Mouse (Mus musculus): ENCODE measurements around the gene Slc38a10. TPM values are rescaled to one million over a fixed set of nuclear protein-coding genes. Genes with fewer than 3 reads are reported as not detected.
A peak's percentile ranks its signal among the peaks of the same experiment; 100 is the strongest.

Gene Slc38a10
- total RNA-seq, 2 experiments from 2014 or later, result 17.1 to 17.2 TPM

DNA sequence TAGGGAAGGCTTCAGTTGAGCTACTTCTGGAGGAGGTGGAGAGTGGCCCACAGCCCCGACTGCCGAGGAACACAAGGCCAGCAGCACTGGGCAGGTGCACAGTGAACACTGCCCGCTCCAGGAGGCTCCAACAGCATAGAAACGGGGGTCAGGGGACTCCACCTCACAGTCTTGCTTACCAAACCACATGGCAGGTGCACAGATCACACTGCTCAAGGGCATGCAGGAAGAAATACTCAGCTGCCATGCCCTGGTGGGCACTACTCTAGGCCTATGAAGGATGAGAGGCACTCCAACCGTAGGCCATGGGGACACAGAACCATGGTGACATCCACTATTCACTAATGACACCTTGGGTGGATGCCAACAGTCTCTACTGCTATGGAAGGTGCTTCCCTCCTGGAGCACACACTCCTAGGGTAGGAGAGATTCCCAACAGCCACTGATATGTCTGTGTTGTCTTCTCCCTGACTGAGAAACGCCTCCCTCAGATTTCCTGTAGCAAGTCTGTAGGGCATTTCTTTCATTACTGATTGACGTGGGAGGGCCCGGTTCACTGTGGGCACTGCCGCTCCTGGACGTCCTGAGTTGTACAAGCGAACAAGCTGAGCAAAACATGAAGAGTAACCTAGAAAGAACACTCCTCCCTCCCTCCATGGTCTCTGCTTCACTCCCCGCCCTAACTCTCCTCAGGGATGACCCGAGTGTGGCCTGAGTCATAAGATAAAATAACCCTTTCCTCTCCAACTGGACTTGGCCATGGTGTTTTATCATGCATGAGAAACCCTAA is 7.2 kb downstream of the Slc38a10 start:
- no peak for ATAC-seq (replicated peaks; ENCODE audit: low FRiP score, poor library complexity, severe bottlenecking)

DNA sequence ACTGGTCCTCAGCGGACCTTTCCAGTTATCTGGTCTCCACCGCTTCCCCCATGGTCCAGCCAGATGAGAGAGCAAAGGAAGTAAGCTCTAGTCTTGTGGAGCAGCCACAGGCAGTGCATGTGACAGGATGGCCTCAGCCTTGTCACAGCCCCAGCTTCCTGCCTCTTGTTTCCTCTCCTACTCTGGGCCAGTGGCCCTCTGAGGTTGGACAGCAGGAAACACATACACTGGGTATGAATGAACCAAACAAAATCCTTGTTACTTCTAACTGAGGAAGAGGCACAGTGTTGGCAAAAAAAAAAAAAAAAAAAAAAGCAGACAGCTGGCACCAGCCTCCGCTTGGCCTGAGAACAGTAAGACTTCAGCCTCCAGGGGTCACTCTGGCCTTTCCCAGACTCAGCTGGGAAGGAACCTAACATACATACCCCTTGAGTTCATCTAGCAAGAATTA is 8.5 kb downstream of the Slc38a10 start:
- no peak for ATAC-seq (replicated peaks; ENCODE audit: low FRiP score, poor library complexity, severe bottlenecking)

DNA sequence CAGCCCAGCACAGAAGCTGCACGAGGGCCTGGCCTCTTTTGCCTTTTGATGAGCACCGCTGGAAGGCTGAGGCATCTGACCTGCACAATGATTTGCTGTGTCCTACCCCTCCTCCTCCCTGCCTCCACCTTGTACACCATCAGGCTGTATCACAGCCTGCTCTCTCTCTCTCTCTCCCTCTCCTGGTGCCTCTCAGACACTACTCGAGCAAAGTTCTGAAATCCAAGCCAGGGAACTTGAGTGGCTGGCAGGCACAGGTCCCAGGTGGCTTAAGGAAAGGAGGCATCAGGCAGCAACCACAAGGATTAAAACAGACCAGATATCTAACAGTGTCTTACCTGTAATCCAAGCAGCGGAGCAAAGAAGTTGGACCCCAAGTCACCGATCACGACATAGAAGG is 10.9 kb downstream of the Slc38a10 start:
- no peak for ATAC-seq (replicated peaks; ENCODE audit: low FRiP score, poor library complexity, severe bottlenecking)

DNA sequence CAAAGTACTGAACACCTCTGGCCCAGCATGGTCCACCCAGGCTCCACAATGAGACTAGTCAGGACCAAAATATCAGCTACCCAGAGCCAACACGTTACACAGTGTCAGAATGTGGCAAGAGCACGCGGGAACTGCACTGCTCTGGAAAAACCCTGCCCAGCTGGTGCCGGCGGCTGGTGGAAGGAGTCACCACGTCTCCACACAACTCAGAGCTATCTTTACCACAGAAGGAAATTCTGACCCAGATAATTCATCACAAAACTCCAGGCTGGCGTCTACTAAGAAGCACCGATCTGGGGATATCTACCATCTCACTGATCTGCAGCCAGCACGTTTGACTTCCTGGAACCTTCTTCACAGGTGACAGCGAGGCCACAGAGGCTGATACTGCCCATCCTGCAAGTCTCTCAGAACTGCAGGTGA is 11.8 kb downstream of the Slc38a10 start:
- ATAC-seq (replicated peaks; ENCODE audit: low FRiP score, poor library complexity, severe bottlenecking), result no peak

DNA sequence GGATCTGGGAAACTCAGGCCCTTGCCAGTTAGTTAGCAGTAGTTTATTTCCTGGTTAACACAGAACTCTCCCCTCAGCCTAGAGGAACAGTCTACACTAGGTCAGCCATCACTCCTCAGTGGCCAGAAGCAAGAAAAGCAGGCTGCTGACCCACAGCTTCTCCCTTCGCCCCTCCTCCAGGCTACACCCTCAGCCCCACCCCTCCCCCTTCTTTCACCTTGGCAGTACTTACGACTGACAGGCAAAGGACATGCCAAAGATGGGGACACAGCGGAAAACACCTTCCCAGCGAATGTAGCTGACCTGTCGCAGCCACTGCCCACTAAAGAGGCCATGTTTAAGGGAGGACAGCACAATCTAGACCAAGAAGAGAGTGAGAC is 13.5 kb downstream of the Slc38a10 start:
- no peak for ATAC-seq (replicated peaks; ENCODE audit: low FRiP score, poor library complexity, severe bottlenecking)

DNA sequence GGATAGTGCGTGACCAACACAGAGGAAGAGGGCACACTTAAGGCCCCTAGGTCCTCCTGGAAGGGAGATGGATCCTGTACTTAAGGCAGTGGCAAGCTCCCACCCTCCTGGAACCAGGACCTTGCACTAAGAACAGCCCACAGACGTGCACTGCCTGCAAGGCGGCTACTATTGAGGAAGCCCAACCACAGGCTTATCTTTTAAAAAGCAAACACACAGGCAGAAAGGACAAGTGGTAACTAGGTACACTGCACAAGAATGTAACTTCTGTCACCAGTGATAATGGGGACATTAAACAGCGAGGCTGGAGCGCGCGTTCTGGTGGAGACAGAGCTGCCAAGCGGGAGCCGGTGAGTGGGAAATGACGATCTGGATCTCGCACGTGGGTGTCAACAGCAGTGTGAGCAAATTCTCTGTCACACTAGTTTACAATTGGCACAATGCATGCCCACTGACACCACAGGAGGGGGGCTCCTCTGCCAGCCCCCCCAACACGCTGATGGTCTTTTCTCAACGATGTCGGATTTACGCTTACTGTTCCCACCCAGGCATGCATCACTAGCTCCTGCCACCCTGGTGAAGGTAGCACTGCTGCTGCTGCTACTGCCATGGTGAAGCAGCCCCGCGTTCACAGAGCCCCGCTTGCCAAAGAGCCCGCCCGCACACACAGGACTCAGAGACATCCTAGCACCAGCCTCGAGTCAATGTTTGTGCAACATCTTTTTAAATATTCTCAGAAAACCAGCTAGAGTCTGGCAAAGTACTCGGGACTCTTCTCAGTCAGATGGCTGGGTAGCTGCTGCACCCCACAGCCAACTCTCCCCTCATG is 14.1 kb downstream of the Slc38a10 start:
- ATAC-seq (replicated peaks; ENCODE audit: low FRiP score, poor library complexity, severe bottlenecking), result peak; percentile 23; the same call in 1 of the 2 replicates

DNA sequence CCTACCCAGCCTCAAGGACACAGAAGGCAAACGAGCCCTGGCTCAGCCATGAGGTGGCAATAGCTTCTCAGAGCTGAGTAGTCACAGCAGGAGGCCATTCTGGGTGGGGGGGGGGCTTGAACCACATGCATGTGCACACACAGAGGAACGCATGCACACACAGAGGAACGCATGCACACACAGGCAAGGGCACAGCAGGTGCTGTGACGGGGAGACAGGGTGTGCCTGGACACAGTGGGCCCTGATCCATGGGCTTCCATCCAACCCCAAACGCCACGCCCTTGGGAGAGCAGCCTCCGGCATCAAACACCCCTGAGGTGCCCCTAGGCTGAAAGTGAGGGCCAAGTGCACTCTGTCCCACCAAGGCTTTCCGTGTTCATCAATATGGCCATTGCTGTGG is 15.0 kb downstream of the Slc38a10 start:
- peak; percentile 39; the same call in 1 of the 2 replicates for ATAC-seq (replicated peaks; ENCODE audit: low FRiP score, poor library complexity, severe bottlenecking)

DNA sequence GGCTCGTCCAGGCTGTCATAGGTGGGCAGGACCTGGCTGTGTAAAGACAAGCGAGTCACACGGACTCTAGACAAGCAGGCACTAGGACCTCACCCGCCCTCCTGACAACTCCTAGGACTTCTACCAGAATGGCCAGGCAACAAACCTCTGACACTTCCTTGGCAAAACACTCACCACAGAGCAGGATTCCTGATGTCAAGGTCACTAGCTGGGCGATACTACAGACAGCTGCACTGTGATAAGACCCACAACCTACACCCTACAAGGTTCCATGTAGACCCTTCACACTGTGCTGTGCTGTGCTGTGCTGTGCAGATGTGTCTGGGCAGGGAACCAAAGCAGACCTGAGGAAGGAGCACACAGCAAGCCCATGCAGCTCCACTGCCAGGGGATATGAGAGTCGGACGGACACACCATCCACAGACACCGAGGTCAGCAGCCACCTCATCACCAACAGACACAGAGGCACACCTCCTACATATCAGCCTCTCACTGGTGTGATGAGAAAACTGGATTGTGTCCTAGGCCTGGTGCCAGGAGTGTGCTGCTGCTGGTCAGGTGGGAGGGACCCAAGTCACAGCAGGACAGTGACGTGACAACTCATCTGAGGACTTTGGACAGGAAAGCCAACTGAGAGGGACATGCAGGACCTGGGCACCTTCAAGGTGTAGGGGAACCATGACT is 16.2 kb downstream of the Slc38a10 start:
- ATAC-seq (replicated peaks; ENCODE audit: low FRiP score, poor library complexity, severe bottlenecking), result no peak

DNA sequence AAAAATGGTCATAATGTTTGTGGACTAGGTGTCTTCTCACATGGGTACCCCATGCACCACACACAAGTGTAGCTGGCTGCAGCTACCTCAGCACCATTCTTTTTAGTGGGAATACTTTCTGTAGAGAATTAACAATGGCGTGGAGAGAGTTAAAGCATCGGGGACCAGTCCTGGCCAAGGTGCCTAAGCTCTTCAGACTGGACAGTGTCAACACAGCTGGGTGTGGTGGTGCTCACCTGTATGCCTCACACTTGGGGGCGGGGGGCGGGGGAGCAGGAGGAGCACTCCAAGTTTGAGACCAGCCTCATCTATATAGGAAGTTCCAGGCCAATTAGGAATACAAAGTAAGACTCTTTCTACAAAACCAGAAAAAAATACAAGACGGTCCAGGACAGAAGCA is 17.0 kb downstream of the Slc38a10 start:
- ATAC-seq (replicated peaks; ENCODE audit: low FRiP score, poor library complexity, severe bottlenecking), result no peak

DNA sequence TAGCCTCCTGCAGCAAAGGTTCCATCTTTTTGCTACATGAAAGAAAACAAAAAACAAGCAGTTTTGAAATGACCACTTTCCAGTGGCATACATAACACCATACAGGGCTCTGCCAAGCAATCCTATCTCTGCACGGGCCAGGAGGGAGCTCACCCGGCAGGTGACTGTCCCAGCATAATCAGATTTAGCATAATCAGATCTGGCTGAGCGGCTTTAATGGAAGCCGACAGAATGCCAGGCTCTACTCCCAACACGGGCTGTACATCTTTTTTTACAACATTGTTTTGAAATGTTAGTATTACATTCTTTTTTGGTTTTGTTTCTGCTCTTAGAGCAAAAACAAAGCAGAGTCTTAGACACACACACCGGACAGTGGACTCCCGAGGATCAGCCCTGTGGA is 21.9 kb downstream of the Slc38a10 start:
- ATAC-seq (replicated peaks; ENCODE audit: low FRiP score, poor library complexity, severe bottlenecking), result no peak

DNA sequence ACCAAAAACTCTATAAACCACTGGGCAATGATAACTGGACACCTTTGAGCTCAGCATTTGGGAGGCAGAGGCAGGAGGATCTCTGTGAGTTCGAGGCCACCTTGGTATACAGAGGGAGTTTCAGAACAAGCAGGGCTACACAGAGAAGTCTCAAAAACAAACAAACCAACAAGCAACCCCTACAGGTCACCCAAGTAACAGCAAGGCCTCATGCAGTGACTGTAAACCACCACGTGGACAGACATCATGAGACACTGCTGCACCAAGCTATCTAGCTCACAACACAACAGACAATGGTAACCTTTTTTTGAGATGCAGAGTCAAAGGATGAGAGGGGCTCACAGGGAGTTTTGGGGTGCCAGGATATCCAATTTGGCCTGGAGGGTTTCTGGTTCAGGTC is 24.3 kb downstream of the Slc38a10 start:
- no peak for ATAC-seq (replicated peaks; ENCODE audit: low FRiP score, poor library complexity, severe bottlenecking)

DNA sequence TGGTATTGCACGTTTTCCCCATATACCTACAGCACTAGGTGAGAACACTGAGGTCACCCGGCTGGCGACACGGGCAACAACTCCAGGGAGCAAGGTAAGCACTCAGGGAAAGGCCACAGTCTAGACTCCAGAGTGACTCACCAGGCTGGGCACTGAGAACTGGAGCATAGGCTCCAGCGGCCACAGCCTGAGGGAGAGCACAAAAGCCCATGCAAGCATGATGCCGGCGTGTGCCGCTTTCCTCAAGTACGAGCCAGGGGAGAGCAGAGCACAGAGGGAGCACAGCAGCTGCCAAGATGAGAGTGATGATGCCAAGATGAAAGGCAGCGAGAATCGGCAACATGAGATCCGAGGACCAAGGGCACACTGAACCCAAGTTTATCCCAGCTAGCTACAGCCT is 29.0 kb downstream of the Slc38a10 start:
- ATAC-seq (replicated peaks; ENCODE audit: low FRiP score, poor library complexity, severe bottlenecking), result no peak

DNA sequence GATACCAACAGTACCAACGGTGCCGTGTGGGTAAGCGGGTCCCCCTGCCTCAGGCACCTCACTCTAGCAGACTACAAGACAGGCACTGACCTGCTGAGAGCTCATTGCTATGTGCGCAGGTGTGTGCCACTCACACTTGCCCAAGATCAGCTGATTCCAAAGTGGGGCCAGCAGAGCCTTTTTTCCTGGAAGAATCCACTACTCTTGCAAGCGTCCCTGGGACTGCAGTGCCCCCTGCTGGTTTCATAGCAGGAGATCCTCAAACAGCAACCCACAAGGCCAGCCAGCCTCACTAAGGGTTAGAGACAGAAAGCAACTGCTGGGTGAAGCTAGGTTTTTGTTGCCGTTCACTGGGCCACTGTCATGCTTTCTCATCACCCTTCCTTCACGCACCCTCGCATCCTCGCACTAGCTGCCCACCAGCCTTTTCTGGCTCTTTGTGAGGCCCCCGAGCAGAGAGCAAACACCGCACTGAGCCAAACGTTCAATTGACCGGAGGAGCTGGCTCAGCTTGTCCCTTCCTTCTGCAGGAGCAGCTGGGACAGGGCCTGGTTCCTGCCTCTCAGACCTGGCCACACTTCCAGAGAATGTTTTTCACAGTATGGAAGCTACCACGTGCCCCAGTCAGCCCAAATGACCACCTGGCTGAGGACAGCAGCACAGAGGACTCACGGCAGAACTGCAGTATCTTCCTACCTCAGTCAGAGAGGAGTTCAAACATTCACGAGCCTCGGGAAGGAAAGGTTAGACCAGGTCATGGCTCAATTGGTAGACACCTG is 30.3 kb downstream of the Slc38a10 start:
- ATAC-seq (replicated peaks; ENCODE audit: low FRiP score, poor library complexity, severe bottlenecking), result 0 out of 2 replicates have a peak, but pooled peaks have one; percentile 12

DNA sequence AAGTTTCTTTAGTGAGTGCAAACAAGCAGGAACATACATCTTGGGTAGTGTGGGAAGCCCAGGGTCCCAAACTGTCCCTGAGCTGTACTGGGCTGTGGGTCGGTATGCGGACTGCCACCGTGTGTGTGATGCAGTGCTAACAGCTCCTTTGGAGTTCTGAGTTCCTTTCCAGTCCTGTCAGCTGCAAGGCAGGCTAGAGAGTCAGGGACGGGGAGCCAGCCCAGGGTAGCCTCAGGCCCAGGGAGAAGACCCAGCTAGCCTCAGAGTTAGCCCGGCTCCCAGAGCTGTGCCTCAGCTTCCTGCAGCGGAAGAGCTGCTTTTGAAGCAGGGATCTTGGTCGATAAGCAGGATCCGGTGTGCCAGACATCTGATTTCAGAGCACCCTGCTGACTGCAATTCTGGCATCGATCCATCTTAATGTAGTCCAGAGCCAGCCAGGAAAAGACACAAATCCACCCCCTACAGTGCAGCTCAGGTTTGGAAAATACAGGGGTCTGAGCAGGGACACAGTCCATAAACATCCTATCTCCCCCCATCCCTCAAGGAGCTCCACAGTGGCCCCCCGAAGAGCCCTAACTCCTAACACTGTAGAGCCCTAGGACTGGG is 31.1 kb downstream of the Slc38a10 start:
- no peak for ATAC-seq (replicated peaks; ENCODE audit: low FRiP score, poor library complexity, severe bottlenecking)

DNA sequence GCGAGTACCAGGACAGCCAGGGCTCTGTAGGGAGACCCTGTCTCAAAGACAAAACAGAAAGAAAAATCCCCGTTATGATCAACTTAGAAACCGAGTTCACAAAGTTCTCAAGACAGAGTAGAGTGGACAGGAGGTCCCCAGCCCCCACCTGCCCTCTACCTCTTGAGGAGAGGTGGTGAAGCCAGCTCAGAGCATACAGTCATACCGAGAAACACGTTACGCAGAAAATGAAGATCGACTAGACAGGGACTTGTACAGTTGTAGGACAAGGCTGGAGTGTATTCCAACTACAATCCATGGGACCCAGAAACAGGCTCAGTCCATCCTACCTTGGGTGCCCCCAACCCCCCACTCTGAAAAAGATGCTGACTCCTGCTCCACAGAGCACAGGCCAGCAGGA is 32.0 kb downstream of the Slc38a10 start:
- ATAC-seq (replicated peaks; ENCODE audit: low FRiP score, poor library complexity, severe bottlenecking), result no peak

DNA sequence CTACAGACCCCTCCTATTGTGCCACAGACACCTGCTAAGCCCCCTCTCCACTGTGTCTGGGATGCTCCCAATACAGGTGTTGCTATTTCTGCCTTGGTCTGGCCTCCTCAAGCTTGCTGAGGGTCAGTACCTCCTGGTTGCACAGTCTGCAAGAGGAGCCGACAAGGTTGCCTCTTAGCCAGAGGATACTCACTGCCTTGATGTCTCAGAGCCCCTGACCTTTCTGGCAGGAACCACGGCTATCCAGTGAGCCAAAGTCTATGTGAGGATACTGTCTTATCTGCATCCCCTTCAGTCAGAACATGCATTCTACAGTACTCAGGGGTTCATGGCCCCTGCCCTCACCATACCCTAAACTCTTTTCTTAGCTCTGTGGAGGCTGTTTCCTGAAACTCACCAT is 33.5 kb downstream of the Slc38a10 start:
- no peak for ATAC-seq (replicated peaks; ENCODE audit: low FRiP score, poor library complexity, severe bottlenecking)

DNA sequence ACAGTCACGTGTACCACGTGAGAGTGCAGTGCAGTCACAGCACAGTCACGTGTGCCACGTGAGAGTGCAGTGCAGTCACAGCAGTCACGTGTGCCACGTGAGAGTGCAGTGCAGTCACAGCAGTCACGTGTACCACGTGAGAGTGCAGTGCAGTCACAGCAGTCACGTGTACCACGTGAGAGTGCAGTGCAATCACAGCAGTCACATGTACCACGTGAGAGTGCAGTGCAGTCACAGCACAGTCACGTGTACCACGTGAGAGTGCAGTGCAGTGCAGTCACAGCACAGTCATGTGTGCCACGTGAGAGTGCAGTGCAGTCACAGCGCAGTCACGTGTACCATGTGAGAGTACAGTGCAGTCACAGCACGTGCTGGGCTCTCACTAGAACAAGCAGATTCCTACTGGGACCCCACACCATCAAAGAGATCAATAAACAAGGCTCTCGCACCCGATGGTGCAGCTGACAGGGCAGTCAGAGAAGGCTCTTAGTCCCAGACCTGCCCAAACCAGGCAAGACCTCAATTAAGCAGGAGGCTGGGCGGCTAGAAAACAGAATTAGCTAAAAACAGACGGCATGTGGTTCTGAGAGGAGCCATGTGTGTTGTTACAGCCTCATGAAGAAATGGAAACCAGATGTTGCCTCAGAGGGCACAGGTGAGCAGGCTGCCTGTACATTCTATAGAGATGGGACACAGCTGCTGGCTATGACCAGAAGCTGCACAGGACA is 36.5 kb downstream of the Slc38a10 start:
- ATAC-seq (replicated peaks; ENCODE audit: low FRiP score, poor library complexity, severe bottlenecking), result no peak

DNA sequence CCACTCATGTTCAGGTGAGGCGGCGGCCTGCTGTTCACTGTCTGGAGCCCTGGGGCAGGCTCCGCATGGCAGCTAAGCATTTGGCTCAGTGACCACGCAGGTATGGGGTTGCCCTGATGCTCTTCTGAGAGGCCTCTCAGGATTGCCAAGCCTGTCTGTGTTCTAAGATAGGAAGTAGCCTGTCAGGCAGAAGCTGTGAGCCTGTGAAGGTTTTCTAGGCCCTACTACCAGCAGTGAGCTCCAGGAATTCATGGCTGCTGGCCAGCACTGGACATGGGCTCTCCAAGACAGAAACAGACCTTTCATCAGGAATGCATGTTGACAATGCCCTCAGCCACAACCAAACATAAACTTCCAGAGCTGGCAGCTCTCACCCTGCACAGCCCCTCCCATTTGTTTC is 39.0 kb downstream of the Slc38a10 start:
- no peak for ATAC-seq (replicated peaks; ENCODE audit: low FRiP score, poor library complexity, severe bottlenecking)

DNA sequence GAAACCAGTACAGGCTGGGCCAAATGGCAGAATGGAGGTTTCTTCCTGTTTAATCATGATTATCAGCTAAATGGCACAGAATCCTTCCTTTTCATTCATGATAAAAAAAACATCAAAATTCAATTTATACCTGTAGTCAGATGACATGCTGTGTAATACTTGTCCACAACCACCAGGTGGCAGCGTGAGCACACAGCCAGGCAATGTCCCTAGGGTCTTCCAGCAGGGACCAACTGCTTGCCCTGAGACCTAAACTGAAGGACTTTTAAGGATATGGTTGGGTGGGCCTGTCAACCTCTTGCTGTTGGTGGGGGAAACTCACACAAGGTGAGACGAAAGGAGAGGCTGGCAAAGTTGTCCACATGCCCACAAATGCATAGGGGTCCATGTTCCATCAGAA is 40.1 kb downstream of the Slc38a10 start:
- peak; percentile 59; the same call in 1 of the 2 replicates for ATAC-seq (replicated peaks; ENCODE audit: low FRiP score, poor library complexity, severe bottlenecking)
